Mouse (Mus musculus) cerebellum, adult 9-10 months (tissue): Measurements from ENCODE around the gene Ebf1.

Experiments
- DNase-seq: peaks from one replicate; pipeline ENCODE4 v3.0.0; 2022

The Ebf1 gene

DNA sequence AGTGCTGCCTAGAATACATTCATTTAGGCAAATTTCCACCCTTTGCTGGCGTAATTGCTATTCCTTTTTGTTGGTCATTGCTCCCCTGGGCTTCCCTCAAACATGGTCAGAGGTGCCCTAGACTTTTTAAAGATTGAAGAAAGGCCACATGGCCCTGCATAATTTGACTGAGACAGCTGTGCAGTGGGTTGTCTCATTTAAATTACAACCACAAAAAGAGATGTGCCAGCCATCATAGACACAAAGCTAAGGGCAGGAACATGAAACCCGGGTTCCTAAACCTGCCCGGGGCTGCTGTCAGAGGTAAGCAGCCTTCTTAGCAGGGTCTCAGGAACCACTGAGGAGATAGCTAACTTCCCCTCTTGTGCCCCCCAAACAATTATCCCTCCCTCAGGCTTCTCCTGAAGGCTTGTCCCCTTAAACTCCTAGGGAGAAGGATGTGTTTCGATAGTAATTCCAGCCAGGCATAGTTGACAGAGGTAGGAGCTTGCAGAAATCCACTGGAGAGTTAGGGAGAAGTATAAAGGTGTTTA, 46.6 kb downstream of the Ebf1 start:
- no peak for DNase-seq

DNA sequence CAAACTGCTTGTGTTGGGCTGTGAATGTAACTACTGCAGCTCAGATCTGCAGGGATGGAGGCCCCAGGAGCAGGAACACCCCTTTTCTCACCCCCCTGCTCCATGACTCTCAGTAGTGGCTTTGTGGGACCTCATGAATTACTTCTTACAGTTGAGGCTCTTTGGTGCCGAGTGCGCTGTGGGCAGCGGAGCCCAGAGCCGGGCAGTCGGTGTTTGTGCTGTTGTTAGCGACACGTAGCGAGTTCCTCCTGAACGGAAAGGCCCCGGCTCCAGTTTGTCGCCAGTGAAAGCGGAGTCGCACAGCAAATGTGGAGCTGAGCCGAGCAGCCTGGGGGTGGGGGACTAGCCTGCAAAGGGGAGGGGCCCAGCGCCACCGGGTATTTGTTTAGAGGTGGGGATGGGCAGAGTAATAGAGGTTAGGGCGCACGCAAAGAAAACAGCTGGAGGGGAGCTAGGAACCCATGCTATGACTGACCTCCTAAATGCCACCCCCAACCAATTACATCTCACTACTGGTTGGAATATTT, 48.1 kb downstream of the Ebf1 start:
- no peak for DNase-seq

DNA sequence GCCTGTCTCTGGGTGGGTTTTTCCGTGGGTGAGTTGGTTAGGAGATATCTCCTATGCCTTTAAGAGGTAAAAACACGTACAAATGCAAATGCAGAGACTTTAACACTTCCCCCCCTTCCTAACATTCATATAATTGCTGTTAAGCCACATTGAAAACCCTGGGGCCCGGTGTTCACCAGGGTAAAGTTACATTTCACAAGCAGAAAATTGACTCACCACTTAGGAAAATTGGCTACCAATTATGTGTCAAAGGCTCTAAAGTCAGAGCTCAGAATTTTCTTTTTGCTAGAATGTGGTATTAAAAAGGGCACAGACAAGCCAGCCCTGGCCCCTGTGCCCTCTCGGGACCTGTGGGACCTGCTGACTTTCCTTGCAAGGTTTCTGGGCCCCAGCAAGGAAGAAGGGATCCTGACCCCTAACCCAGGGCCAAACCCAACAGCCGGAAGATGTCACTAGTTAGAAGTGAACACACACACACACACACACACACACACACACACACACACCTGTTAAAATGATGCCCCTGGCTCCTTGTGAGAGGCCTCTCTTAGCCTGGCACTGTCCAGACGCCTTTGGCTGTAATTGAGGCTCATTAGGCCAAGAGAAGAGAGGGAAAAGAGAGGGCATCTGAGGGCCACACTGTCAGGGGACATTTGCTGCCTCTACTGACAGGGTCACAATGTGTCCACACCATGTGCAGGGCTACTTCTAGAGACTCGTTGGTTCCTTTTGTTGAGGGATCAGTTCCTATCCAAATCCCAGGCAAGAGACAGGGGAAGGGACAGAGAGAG, 48.8 kb downstream of the Ebf1 start:
- no peak for DNase-seq

DNA sequence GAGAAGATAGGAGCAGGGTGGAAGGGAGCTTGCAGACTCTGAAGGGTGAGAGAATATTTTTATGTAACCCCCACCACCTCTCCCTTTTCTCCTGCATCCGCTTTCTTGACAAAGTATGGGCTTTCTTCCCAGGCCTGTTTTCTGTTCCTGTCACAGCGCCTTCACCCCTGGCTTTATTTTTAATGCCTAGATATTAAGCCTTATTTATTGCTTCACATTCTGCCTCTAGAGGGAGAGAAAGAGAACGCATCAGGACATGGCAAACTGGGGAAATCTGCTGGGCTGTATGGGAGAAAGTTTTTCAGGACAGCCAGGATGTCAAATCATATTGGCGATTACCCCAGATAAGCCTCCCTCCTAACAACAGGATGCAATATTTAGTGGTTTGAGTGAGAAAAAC, 49.6 kb downstream of the Ebf1 start:
- DNase-seq: no peak

DNA sequence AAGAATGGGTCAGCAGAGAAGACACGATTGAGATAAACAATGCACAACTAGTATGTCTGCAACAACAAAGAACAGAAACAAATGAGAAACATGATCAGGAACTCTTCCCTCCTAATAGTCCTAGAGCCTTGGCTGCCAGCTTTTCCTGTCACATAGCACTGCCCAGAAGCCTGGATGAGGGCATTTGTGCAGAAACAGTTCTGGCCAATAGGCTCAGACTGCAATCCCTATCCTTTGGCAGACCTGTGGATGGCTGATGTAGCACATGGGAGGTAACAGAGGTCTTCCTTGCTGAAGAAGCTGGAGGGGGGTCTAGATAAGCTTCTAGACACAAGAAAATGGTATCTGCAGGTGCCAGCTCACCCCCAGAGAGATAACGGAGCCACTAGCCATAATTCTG, 64.2 kb downstream of the Ebf1 start:
- DNase-seq: no peak

DNA sequence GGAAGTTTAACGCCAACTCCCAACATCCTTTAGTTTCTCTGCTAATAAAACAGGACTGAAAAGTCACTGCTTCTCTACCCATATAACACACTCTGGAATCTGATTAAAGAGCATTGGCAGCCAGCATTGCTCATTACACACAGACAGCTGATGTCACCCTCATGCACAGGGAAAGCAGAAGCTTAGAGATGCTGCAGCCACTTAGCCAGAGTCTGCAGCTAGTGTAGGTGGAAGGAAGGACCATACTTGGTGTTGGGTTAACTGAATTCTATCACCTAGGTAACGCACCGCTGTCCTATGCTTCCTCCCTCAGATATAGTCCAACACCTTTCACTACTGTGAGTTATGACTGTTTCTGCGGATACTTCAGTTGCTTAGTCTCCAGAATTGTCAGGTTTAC, 64.9 kb downstream of the Ebf1 start:
- no peak for DNase-seq

DNA sequence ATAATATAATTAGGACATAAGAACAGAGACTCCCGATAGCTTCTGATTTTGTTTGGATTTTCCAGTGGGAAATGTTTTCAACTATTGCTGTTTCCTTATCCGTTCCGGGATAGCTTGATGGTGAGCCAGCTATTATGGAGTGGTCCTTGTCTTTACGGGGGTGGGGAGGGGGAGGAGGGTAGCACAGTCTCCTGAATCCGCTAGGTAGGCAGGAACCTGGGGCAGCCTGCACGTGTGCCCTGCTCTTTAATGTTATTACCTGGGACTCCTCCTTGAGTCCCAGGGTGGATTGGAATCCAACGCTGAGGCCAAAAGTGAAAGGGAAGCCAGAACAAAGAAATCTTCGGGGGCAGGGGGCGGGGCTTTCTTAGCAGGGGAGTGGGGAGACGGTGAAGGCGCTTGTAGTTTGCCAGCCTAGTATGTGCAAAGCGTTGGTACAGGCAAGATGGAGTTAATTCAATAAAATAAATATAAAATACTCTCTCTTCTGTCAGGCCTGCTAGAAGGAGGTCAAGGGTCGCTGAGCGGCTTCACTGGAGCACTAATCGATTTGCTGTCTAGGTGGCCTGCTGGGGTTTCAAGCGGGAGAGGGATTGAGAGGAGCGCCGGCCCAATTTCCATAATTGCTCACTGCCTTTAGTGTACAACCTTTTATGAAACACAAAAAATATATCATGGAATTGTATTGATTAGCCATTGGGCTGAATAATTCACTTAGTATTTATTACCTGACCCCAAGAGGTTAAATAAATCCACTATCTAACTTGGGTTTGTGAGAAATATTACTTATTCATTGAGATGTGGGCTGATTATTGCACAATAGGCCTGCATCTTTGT, 65.8 kb downstream of the Ebf1 start:
- no peak for DNase-seq

DNA sequence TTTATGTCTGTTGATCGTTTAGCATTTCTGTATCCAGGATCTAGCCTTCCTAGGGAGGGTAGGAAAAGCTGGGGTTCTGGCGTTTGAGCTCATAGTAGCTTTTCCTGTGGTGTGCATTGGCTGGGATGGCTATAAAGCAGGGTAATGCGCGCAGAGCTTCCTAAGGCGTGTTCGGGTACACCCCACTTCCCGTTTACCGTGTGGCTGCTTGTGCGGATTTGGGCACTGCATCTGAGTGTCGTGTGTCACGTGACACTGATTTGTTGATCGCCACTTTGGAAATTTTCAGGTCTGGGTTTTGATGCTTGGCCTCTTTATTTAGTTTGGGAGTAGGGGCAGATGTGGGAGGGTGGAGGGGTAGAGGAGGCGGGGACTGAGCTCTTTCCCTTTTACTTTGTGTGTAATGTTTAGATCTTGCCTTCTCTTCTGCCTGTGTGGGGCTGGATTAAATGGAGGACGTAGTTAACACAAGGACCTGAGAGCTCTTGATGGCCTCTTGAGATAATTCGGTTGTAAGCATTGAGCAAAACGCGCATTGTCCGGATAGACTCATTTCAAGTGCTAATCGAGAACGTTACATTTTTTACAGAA, 67.5 kb downstream of the Ebf1 start:
- no peak for DNase-seq

DNA sequence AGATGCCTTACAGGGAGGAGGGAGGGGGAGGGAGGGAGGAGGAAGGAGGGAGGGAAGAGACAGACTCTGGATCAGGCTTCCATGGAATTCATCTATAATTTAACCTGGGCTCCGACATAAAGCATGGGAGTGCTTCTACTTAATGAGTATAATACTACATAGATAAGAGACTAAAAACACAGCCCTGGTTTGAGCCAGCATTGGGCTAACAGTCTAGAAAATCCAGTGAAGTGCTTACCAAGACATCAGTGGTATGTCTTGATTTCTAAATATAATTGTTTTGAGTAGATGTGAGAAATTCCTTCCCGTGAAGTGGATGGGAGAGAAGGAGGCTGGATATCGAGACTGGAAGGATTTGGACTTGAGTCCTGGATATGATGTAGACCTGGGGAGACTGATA, 68.0 kb downstream of the Ebf1 start:
- no peak for DNase-seq

DNA sequence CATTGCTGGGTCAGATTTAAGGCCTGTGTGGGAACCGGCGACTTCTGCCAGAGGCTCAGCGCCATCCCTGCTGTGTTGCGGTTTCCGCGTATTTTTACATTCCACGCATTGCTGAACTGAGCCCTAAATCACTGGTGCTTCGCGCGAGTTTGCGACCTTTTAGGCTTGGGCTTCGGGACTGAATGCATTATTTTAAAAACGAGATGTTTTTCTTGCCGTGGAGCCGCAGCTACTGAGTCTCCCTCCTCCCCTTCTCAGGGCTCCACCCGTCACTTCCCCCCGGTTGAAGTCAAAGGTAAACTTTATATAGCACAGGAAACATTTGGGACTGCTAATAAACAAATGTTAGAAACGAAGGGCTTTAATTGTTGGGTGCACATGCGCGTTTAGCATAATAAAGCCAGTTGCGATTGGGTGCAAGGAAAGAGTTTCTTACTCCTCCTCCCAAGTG, 68.8 kb downstream of the Ebf1 start:
- no peak for DNase-seq

DNA sequence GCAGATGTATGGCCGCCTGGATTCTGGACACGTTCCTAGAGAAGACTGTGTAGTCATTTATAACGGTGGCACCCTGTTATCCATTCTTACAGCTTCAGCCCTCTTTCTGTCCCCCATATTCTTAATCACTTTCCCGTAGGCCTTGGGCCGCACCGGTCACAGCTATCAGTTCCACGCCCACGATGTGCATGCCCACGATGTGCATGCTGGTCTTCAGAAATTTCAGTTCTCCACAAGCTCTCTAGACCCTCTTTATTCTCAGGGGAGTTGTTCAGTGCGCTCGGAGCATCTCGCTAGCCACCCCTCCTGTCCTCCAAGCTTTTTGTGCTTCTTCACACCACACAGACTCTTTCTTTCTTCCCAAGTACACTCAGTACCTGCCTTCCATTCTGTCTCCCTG, 69.3 kb downstream of the Ebf1 start:
- DNase-seq: no peak

DNA sequence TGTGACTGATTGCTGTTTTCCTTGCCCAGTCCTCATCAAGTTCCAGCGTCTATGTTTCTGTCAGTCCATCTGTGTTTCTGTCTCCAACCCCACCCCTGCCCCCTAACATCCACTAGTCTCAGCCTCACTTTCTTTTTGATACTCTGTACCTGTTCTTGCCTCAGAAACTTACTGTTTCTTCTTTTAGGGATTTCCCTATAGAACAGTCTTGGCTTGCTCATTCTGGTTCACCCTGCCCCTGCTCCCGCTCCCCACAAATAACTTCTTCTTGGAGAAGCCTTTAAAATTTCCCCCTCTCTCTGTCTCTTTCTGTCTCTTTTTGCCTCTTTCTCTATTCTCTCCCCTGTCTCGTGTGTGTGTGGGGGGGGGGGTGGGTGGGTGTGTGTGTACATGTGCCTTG, 71.4 kb downstream of the Ebf1 start:
- DNase-seq: no peak

DNA sequence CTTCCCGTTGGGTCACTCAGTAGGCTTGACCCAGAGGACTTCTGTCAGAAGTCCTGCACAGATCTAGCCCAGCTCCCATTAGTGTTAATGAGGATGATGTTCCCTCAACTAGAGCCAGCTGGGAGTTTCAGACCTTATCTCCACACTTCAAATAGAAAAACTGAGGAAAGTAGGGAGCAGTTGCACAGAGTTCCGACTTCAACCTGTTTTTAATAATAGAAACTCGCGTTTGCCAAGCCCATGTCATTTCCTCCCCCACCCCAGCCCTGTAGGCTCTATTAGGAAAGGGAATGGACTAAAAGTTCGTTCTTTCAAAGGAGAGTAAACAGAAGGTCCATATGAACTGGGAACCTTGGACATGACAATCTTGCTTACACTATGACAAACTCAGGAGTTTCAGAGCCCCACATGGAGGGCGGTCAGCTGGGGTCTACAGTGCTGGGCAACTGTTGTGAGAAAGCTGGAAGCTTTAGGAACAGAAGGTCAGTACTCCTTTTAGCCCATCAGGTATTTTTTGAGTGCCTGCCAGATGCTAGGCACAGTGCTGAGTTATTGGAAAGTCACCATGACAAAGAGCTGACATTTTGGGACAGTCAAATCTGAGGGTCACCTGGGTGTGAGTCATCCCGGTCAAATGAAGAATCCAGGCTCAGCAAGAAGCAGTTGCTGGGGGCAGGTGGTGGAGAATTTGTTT, 72.6 kb downstream of the Ebf1 start:
- DNase-seq: peak; percentile 41

DNA sequence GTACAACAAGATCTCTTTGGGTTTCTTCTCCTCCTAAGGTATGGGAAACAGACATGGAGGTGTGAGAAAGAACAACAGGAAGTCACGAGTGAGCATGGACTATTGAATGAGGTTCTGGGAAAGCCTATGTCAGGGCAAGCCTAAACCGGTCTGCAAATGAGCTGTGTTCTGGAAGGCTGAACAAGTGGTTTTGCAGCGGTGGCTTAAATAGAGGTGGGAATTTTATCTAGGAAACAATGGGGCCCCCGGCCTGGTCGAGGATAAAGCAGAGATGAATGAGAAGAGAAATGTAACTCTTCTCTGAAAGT, 73.1 kb downstream of the Ebf1 start:
- no peak for DNase-seq

DNA sequence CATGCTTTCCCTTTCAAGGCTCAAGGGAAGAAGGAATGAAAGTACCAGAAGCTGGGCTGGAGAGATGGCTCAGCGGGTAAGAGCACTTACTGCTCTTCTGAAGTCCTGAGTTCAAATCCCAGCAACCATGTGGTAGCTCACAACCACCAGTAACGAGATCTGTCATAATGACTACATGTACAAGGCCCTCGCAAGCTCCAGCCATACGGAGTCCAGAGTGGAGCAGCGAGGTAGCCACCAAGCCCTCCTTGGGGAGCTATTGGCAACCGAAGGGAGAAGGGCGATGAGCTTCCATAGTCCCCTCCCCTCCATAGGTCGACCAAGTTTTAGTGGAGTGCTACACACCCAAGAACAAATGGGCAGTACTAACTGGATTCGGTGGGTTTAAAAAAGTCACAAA, 78.3 kb downstream of the Ebf1 start:
- no peak for DNase-seq

DNA sequence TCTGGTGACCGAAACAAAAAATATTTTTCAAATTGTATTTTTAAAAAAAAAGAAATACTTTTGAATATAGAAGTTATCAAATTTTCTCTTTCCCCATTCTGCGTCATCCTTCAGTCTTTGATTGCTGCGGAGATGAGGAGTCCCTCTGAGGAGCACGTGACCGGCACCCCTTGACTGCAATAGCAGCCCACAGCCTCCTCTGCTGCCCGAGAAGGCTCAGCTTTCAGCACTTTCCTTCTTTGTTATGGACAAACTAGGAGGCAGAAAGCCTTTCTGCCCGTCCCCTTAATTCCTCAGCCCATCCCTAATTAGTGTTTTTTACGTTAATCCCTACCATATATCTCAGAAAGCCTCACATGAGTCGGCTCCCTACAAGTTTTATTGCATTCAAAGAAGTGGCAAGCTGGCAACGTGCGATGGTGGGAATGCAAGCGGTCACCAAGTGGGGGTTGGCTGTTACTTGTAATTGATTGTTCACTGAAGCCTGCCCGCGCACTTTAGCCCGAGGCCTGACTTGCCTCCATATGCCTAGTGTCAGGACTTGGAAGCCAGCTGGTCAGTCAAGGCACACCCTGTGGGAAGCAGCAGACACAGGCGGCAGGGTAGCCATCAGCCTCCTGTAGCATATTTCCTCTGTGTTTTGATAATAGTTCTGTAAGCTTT, 79.6 kb downstream of the Ebf1 start:
- DNase-seq: peak; percentile 69

DNA sequence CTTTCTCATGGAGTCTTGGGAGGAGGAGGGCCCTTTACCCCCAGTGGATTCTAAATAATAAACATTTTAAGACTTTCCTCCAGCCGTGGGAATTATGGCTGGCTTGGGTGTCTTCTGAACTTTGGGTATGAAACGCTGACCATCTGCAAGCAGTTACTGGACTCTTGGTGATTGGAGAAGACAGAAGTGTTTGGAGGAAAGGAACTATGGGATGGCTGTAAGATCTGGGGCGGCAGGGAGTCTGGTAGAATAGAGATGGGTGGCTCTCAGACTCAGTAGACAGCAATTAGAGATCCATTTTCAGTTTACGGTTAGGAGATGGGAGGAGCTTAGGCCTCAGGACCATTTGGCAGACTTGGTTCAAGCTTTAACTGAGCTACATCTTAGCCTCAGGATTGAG, 83.1 kb downstream of the Ebf1 start:
- DNase-seq: no peak

DNA sequence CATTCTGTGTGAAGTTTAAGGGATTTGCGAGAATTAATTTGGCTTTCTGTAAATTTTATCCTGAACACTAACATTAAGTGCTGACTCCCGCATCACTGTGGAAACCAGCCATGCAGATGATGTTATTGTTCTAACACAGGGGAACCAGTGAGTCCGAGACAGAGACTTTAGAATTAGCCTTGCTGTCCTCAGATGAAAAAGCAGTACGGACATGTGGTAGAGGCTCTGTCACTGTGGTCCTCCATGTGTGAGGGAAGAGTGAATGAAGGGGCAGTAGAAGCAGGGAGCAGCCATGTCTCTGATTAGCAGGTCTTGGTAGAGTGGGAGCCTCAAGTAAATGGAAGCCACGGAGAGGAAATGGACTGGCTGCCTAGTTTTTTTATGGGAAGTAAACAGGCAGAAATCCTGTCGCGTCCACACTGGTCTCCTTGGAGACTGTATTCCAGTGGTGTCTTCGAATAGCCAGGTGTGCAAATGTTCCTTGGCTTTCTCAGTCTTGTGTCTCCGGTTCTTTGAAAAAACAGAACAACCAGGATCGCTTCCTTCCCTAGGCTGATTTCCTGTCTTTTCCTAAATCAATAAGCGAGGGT, 84.2 kb downstream of the Ebf1 start:
- DNase-seq: no peak

DNA sequence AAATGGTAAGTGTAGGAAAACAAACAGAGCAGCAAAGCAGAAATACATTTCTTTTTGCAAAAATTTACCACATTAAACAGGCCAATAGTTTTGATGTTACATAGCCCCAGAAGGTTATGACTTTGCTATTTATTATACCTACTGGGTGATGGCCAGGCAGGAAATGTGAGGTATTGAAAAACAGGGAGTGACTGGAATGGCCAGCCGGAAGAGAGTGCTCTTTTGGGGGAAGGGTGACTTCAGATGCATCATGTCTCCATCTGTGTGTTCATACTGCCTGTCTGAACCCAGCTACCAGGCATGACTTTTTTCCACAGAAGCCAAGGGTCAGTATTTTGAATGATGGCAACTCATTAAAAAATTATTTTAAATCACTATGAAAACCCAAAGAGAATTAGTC, 84.7 kb downstream of the Ebf1 start:
- DNase-seq: no peak

DNA sequence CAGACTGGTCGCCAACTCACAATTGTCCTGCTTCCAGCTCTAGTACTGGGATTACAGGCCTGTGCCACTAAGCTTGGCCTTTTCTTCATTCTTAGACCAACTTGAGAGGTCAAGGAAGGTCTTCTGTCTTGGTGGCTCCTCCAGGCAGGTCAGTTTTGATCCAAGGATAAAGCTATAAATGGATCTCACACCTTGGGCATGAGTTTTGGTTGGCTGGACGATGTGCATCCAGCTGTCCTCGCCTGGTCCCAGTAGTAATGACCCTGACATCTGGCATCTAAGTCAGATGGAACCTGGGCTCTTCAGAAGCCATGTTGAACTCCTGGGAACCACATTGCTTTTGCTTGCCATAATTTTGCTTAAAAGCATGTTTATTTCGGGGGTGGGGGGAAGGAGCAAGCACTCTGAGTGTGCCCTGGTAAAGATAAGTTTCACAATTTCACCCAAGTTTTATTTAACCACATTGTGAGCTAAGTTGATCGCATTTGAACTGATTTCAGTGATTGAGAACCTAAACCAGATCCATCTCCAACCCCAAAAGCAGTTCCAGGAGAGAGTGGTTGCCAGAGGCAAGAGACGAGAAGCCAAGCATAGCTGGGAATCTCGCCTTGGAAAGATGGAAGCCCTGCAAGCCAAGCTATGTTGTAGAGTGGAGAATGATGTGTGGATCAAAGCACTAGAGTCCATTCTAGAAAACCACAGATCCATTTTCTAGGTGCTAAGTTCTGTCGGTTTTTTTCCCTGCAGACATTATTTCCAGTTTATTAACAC, 85.8 kb downstream of the Ebf1 start:
- no peak for DNase-seq

DNA sequence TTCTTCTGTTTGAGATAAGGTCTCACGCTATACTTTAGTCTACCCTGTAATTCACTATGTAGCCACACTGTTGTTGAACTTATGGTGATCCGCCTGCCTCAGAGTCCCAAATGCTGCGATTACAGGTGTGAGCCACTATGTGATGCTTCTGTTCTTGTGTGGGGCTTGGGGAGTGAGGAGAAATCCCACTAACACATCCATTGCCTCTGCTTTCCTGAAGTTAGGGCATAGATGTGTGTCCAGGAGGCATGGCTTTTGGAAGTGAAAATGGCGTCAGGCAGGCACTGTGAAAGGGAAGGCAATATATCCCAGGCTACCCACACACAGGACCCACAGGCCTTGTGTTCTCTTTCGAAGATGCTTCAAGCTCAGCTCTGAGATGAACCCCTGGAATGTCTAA, 86.8 kb downstream of the Ebf1 start:
- DNase-seq: no peak
